Mouse (Mus musculus) kidney, adult 2 months (tissue): ENCODE measurements at regions not wholly inside any gene's neighbourhood (a gene's known extent, or its start where the extent isn't known, plus 50 kb on each side); places are given as distances from the start of the nearest gene placed in this dataset.
"Not testable (repeated sequence)": the region's sequence is repeated elsewhere in the genome, so short reads cannot be mapped to it uniquely, and the experiment has no call there.

Source experiments
- DNase-seq: peaks from one replicate; pipeline ENCODE4 v3.0.0; 2021
- H3K27ac ChIP-seq: fragments of 200-500 bp; 2 replicates; pipeline ENCODE4 v1.5.1; 2012; ENCODE audit warnings: low read depth, low read length, control low read depth, inconsistent platforms; ENCODE audit not compliant: insufficient read depth
- H3K27me3 ChIP-seq: fragments of 200-500 bp; replicated peaks from 2 replicates; pipeline ENCODE4 v1.6.1; 2012; ENCODE audit warnings: mild to moderate bottlenecking, moderate library complexity, low read length, inconsistent platforms; ENCODE audit not compliant: control insufficient read depth, insufficient read depth
- H3K36me3 ChIP-seq: fragments of 200-500 bp; 2 replicates; pipeline ENCODE4 v1.6.1; 2012; ENCODE audit warnings: mild to moderate bottlenecking, moderate library complexity, low read length, inconsistent platforms; ENCODE audit not compliant: control insufficient read depth, insufficient read depth
- H3K4me1 ChIP-seq: fragments of 200-500 bp; 2 replicates; pipeline ENCODE4 v1.6.1; 2011; ENCODE audit warnings: low read length; ENCODE audit not compliant: control insufficient read depth, insufficient read depth
- H3K4me3 ChIP-seq: fragments of 200-500 bp; 2 replicates; pipeline ENCODE4 v1.5.1; 2011; ENCODE audit warnings: mild to moderate bottlenecking, low read depth, low read length, control low read depth; ENCODE audit not compliant: insufficient read depth
- CTCF ChIP-seq: fragments of 200-500 bp; conservative IDR thresholded peaks from 2 replicates; pipeline ENCODE4 v1.5.1; 2011; ENCODE audit warnings: low read depth, mild to moderate bottlenecking, control low read depth, low read length, moderate library complexity, mixed read lengths; ENCODE audit not compliant: insufficient read depth, insufficient read length
- POLR2A ChIP-seq: fragments of 200-500 bp; IDR thresholded peaks from one replicate; pipeline ENCODE4 v1.6.1; 2011; ENCODE audit warnings: low read depth, low read length, control low read depth
- WGBS: fragments of 180-500 bp; shearing (Covaris S2); methylation state at CpG from one replicate; pipeline ENCODE4 v1.1.7; 2018; 5-methylcytosine and 5-hydroxymethylcytosine counted together

DNA sequence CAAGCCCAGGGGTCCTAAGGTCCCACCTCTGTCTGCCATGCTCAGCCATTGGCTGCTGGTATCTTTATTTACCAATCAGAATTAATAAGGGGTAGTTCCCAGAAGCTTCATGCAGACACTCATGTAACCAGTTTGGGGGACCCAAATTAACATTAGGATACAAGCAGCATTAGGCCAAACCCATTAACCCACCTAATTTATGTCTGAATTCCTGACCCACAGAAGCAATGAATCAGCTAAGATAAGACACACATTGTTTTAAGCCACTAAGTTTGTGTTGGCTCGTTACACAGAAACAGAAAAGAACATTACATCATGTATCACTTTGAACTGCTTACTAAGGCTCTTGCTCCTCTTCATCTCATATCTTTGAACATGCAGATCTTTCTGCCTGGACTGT is 461.0 kb downstream of the Lmo7 start:
- Histone ChIP-seq H3K4me3 (no peak overlapping the region), H3K27me3 (no peaks in the 10 kb centered on the region), H3K27ac (no peak overlapping the region), H3K36me3 (no peaks in the 10 kb centered on the region), H3K4me1 (no peaks in the 10 kb centered on the region)
- DNase-seq: peak; percentile 33
- TF ChIP-seq CTCF (no peak), POLR2A (no peak)
- 34% methylated on average over 1 of the region's 1 CpGs for WGBS

DNA sequence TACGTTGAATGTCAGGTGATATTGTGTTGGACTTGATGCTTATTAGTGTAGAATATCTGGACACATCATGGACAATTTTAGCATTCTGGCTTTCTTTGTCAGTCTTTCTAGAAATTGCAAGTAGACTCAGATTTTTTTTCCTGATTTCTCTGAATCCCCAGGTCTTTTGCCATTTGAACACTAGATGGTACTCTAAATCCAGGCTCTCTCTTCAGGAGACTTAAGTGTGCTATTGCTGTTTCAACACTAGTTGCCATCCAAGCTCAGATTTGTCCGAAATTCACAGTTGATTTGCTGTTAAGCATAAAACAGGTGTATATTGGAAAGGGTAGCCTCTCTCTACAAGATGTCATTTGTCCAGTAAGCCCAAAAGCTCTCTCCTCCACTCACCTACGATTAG is 451.5 kb downstream of the Lmo7 start:
- 80% methylated on average over 3 of the region's 3 CpGs for WGBS
- H3K36me3 ChIP-seq: no peaks in the 10 kb centered on the region
- no peak overlapping the region for H3K27ac ChIP-seq
- TF ChIP-seq POLR2A: no peak
- no peak for TF ChIP-seq CTCF
- no peaks in the 10 kb centered on the region for H3K4me1 ChIP-seq
- no peak overlapping the region for H3K4me3 ChIP-seq
- peak; percentile 2 for DNase-seq
- no peaks in the 10 kb centered on the region for H3K27me3 ChIP-seq

DNA sequence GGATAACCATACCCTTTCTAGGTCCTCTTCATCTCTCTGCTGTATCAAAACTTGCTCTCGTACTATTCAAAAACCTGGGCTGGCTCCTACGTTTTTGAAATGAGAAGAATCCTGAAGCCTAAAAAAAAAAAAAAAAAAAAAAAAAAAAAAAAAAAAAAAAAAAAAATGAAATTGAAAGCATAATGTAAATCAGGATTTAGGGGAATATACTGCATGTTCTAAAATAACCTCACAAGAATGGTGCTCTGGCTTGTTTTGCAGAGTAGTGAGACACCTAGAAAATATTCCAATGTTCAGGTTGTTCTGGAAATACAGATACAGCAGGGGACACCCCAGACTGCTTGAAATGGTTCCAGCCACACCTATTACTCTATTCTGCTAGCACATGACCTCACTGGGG is 442.0 kb downstream of the Lmo7 start:
- DNase-seq: no peak
- Histone ChIP-seq H3K4me3 (no peak overlapping the region), H3K36me3 (no peaks in the 10 kb centered on the region), H3K4me1 (no peaks in the 10 kb centered on the region), H3K27ac (no peak overlapping the region), H3K27me3 (no peaks in the 10 kb centered on the region)
- TF ChIP-seq POLR2A: no peak
- TF ChIP-seq CTCF: no peak
- 66% methylated on average over 2 of the region's 2 CpGs for WGBS

DNA sequence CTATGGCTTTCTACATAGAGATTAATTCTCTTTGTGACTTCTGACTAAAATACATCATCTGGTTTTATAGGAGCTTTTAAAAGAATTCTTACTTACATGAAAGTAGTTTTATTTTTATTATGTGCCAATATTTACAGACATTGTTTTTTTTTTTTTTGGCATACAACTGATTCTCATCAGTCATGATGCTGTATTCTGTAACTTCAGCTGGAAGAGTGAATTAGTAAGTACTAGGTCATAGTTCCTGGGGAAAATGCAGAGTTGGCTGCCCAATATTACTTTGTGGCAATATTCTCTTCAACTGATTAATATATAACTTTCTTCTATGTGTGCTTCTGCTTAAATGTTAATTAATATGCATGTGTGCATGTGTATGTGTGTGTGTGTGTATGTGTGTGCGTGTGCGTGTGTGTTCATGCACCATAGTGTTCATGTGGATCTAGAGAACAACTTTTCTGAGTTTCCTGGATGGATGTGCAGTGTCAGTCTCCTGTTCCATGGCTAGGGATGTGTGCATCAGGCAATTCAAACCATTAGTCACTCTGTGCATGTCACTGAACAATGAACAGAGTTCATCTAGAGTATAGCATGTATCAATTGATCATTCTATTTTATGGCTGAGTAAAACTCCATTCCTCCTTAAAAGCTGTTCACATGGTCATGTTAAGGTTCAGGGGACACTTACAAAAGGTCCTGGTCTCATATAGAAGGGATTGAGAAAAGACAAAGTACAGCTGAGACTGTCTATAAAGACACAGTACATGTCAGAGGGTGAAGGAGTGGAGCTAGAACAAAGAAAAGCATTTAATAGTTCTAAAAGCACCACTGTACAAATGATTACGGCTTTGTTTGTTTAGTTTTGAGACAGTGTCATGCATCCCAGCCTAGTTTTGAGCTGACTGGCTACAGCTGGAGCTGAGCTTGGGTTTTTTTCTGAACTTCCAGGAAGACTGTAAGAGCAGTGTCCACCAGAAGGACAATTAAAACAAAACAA is 431.8 kb downstream of the Lmo7 start:
- no peak for TF ChIP-seq POLR2A
- TF ChIP-seq CTCF: no peak
- no peak overlapping the region for H3K4me3 ChIP-seq
- no peak for DNase-seq
- H3K36me3 ChIP-seq: no peaks in the 10 kb centered on the region
- no peaks in the 10 kb centered on the region for H3K27me3 ChIP-seq
- WGBS: 70% methylated on average over 3 of the region's 3 CpGs
- H3K27ac ChIP-seq: no peak overlapping the region
- H3K4me1 ChIP-seq: no peaks in the 10 kb centered on the region

DNA sequence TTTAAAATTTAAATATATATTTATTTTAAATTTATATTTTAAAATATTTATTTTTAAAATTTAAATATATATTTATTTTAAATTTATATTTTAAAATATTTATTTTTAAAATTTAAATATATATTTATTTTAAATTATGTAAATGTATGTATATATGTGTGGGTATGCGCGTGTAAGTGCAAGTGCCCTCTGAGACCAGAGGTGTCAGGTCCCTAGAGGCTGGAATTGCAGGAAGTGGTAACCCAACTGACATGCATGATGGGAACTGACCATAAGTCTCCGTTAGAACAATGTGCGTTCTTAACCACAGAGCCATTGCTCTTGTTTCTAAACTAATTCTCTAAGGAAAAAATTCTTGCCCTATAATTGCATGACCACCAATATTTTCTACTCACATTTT is 420.7 kb downstream of the Lmo7 start:
- not testable (repeated sequence) for DNase-seq, H3K36me3 ChIP-seq, H3K27ac ChIP-seq, H3K4me3 ChIP-seq, H3K27me3 ChIP-seq, H3K4me1 ChIP-seq
- 95% methylated on average over 4 of the region's 4 CpGs for WGBS

DNA sequence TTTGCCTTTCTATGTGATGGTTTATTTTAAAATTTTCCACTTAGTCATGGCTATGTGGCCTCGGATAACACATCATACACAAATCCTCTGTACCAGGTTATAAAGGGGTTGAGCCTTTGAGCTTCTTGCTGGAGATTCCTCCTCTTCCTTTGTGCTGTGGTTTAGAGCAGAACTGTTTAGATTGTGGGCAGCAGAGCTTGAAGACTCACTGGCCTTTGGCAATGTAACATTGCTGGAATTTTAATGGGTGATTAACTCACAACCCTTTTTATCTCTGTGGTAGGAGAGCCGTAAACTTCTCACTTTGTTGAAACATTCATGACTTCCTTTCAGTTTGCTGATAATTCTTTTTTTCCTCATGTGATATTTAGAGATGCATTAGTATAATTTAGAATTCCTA is 413.0 kb downstream of the Lmo7 start:
- Histone ChIP-seq H3K27me3 (no peaks in the 10 kb centered on the region), H3K4me1 (no peaks in the 10 kb centered on the region), H3K36me3 (no peaks in the 10 kb centered on the region), H3K27ac (no peak overlapping the region), H3K4me3 (no peak overlapping the region)
- TF ChIP-seq POLR2A (no peak), CTCF (no peak)
- 12% methylated on average over 2 of the region's 2 CpGs for WGBS
- DNase-seq: peak; percentile 14

DNA sequence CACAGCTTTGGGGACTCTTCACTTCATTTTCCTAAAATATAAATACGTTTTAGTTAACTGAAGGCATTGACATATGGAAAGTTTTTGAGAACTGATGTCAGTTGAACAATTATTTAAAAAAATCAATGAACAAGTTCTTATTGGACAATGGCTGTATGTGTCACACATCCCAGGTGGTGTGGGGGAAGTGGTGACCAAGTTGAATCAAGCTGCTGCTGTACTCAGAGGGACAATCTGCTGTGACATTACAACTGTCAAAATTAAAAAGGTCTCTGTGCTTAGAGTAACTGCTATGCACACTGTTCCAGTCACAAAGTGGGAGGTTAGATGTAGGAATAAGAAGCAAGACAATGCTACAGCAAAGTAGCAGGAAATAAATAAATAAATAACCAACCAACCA is 409.2 kb downstream of the Lmo7 start:
- Histone ChIP-seq H3K27me3 (no peaks in the 10 kb centered on the region), H3K4me1 (no peaks in the 10 kb centered on the region), H3K4me3 (no peak overlapping the region), H3K36me3 (no peaks in the 10 kb centered on the region), H3K27ac (no peak overlapping the region)
- TF ChIP-seq CTCF: no peak
- TF ChIP-seq POLR2A: no peak
- no peak for DNase-seq
- WGBS: 84% methylated on average over 1 of the region's 1 CpGs
